Mouse (Mus musculus) neural tube, embryonic 11.5 days (tissue): ENCODE data around the gene Lix1. TPM values are rescaled to one million over a fixed set of nuclear protein-coding genes. Genes with fewer than 3 reads are reported as not detected.

Experiments used
- ATAC-seq: fragments of 200-750 bp; cut with Nextera tagmentation; 2 replicates; pipeline ENCODE4 v1.8.0; 2017; ENCODE audit warnings: moderate number of reproducible peaks, mild to moderate bottlenecking, moderate TSS enrichment, moderate library complexity; ENCODE audit not compliant: insufficient read depth, low FRiP score, low TSS enrichment
- DNase-seq: peaks from one replicate; pipeline ENCODE4 v3.0.0-alpha.2; 2015; ENCODE audit warnings: low spot score
- H3K27ac ChIP-seq: fragments of 300-500 bp; sonication (generic); 2 replicates; pipeline ENCODE4 v1.5.1; 2014; ENCODE audit warnings: low read depth, mild to moderate bottlenecking, low read length
- H3K27me3 ChIP-seq: fragments of 300-500 bp; sonication (generic); 2 replicates; pipeline ENCODE4 v1.6.1; 2014; ENCODE audit warnings: mild to moderate bottlenecking, low read length, mixed read lengths; ENCODE audit not compliant: control insufficient read depth, insufficient read depth
- H3K36me3 ChIP-seq: fragments of 300-500 bp; sonication (generic); 2 replicates; pipeline ENCODE4 v1.6.1; 2014; ENCODE audit warnings: mild to moderate bottlenecking, low read length, moderate library complexity, mixed read lengths; ENCODE audit not compliant: control insufficient read depth, insufficient read depth
- H3K4me1 ChIP-seq: fragments of 300-500 bp; sonication (generic); 2 replicates; pipeline ENCODE4 v1.6.1; 2014; ENCODE audit warnings: low read length, mixed read lengths; ENCODE audit not compliant: control insufficient read depth, insufficient read depth
- H3K4me2 ChIP-seq: fragments of 300-500 bp; sonication (generic); 2 replicates; pipeline ENCODE4 v1.6.1; 2014; ENCODE audit warnings: low read depth, mild to moderate bottlenecking, moderate library complexity
- H3K4me3 ChIP-seq: fragments of 300-500 bp; sonication (generic); 2 replicates; pipeline ENCODE4 v1.5.1; 2014; ENCODE audit warnings: low read depth, low read length
- H3K9ac ChIP-seq: fragments of 300-500 bp; sonication (generic); 2 replicates; pipeline ENCODE4 v1.6.1; 2014; ENCODE audit warnings: mild to moderate bottlenecking, low read length
- H3K9me3 ChIP-seq: fragments of 300-500 bp; sonication (generic); 2 replicates; pipeline ENCODE4 v1.6.1; 2016; ENCODE audit warnings: low read length; ENCODE audit not compliant: control insufficient read depth
- whole genome bisulfite sequencing: fragments of 180-500 bp; shearing (Covaris S2); extraction: QIAGEN DNeasy Blood & Tissue Kit; methylation state at CpG from one replicate; pipeline ENCODE4 v1.1.7; 2014; 5-methylcytosine and 5-hydroxymethylcytosine counted together
- polyA plus RNA-seq: library from polyadenylated mRNA; unstranded; fragments of >200 nt; fragmentation: Nextera tagmentation; extraction: Ambion mirVana; gene quantifications from 2 replicates; pipeline ENCODE4 v1.2.1, GENCODE M21; 2014

Lix1 gene
- polyA plus RNA-seq, 1 experiment from 2014 or later: 12.4 TPM

- H3K9me3 ChIP-seq: no peaks in the 10 kb centered on the region
- no peak overlapping the region for H3K27ac ChIP-seq
- ATAC-seq: no peak
- no peaks in the 10 kb centered on the region for H3K27me3 ChIP-seq
- H3K4me1 ChIP-seq: no peaks in the 10 kb centered on the region
- DNase-seq: no peak
- no peak overlapping the region for H3K9ac ChIP-seq
- no peaks in the 10 kb centered on the region; the same call in 1 of the 2 replicates for H3K36me3 ChIP-seq
- no peak overlapping the region for H3K4me2 ChIP-seq
- no peak overlapping the region for H3K4me3 ChIP-seq
- WGBS: 67% methylated on average over 7 of the region's 7 CpGs
Measured at GRCm38 (mm10) chr17:17392863-17393262, 9.6 kb upstream of the Lix1 start.

GRCm38 (mm10) chr17:17393300-17393699 lies 9.2 kb upstream of the Lix1 start:
- Histone ChIP-seq H3K9me3 (no peaks in the 10 kb centered on the region), H3K36me3 (no peaks in the 10 kb centered on the region; the same call in 1 of the 2 replicates), H3K27me3 (no peaks in the 10 kb centered on the region), H3K27ac (no peak overlapping the region), H3K4me3 (no peak overlapping the region), H3K4me2 (no peak overlapping the region), H3K4me1 (no peaks in the 10 kb centered on the region), H3K9ac (no peak overlapping the region)
- ATAC-seq (no peak), DNase-seq (no peak)
- 93% methylated on average over 6 of the region's 6 CpGs for WGBS

GRCm38 (mm10) chr17:17394336-17394735 lies 8.1 kb upstream of the Lix1 start:
- DNase-seq (peak; percentile 69), ATAC-seq (no peak)
- H3K27ac ChIP-seq: no peak overlapping the region
- WGBS: 45% methylated on average over 4 of the region's 4 CpGs
- H3K9me3 ChIP-seq: no peaks in the 10 kb centered on the region
- no peaks in the 10 kb centered on the region for H3K4me1 ChIP-seq
- H3K27me3 ChIP-seq: no peaks in the 10 kb centered on the region
- no peak overlapping the region for H3K4me2 ChIP-seq
- no peak overlapping the region for H3K4me3 ChIP-seq
- H3K36me3 ChIP-seq: no peaks in the 10 kb centered on the region; the same call in 1 of the 2 replicates
- H3K9ac ChIP-seq: no peak overlapping the region

GRCm38 (mm10) chr17:17396869-17397268 lies 5.6 kb upstream of the Lix1 start:
- no peak overlapping the region for H3K27ac ChIP-seq
- no peak overlapping the region for H3K4me3 ChIP-seq
- H3K9ac ChIP-seq: no peak overlapping the region
- H3K9me3 ChIP-seq: no peaks in the 10 kb centered on the region
- no peaks in the 10 kb centered on the region for H3K4me1 ChIP-seq
- 34% methylated on average over 1 of the region's 1 CpGs for WGBS
- H3K36me3 ChIP-seq: no peaks in the 10 kb centered on the region
- no peak for DNase-seq
- no peaks in the 10 kb centered on the region for H3K27me3 ChIP-seq
- ATAC-seq: no peak
- no peak overlapping the region for H3K4me2 ChIP-seq

- H3K4me1 ChIP-seq: no peaks in the 10 kb centered on the region
- DNase-seq (no peak), ATAC-seq (no peak)
- no peaks in the 10 kb centered on the region for H3K27me3 ChIP-seq
- no peak overlapping the region for H3K4me3 ChIP-seq
- no peak overlapping the region for H3K27ac ChIP-seq
- H3K4me2 ChIP-seq: no peak overlapping the region
- 76% methylated on average over 2 of the region's 2 CpGs for WGBS
- H3K9ac ChIP-seq: no peak overlapping the region
- no peaks in the 10 kb centered on the region for H3K9me3 ChIP-seq
- H3K36me3 ChIP-seq: no peaks in the 10 kb centered on the region
Measured at GRCm38 (mm10) chr17:17398664-17399063, 3.8 kb upstream of the Lix1 start.

GRCm38 (mm10) chr17:17403038-17403437 lies 566 bp downstream of the Lix1 start:
- Histone ChIP-seq H3K9me3 (no peaks in the 10 kb centered on the region), H3K4me2 (0 out of 2 replicates have a peak overlapping the region, but pooled peaks have one; percentile 21), H3K36me3 (no peaks in the 10 kb centered on the region), H3K4me3 (0 out of 2 replicates have a peak overlapping the region, but pooled peaks have one; percentile 6), H3K4me1 (no peaks in the 10 kb centered on the region), H3K9ac (no peak overlapping the region), H3K27ac (no peak overlapping the region), H3K27me3 (no peaks in the 10 kb centered on the region)
- no peak for ATAC-seq
- 49% methylated on average over 5 of the region's 5 CpGs for WGBS
- no peak for DNase-seq

- no peak overlapping the region for H3K27ac ChIP-seq
- no peak overlapping the region for H3K4me3 ChIP-seq
- DNase-seq (no peak), ATAC-seq (no peak)
- no peak overlapping the region for H3K4me2 ChIP-seq
- H3K9me3 ChIP-seq: no peaks in the 10 kb centered on the region
- H3K4me1 ChIP-seq: no peaks in the 10 kb centered on the region
- H3K36me3 ChIP-seq: no peaks in the 10 kb centered on the region
- H3K9ac ChIP-seq: no peak overlapping the region
- no peaks in the 10 kb centered on the region for H3K27me3 ChIP-seq
- WGBS: 32% methylated on average over 3 of the region's 3 CpGs
Measured at GRCm38 (mm10) chr17:17403578-17404112, 1.2 kb downstream of the Lix1 start.

- H3K4me2 ChIP-seq: no peak overlapping the region
Measured at GRCm38 (mm10) chr17:17404811-17405544, 2.5 kb downstream of the Lix1 start.

GRCm38 (mm10) chr17:17405606-17406005 lies 3.1 kb downstream of the Lix1 start:
- no peak overlapping the region for H3K4me2 ChIP-seq
- H3K27me3 ChIP-seq: no peaks in the 10 kb centered on the region
- WGBS: 47% methylated on average over 1 of the region's 1 CpGs
- ATAC-seq (no peak), DNase-seq (no peak)
- no peak overlapping the region for H3K4me3 ChIP-seq
- no peak overlapping the region for H3K27ac ChIP-seq
- no peaks in the 10 kb centered on the region for H3K36me3 ChIP-seq
- H3K9ac ChIP-seq: no peak overlapping the region
- no peaks in the 10 kb centered on the region for H3K4me1 ChIP-seq
- H3K9me3 ChIP-seq: no peaks in the 10 kb centered on the region

More at GRCm38 (mm10) chr17:17404811-17405544, 2.5 kb downstream of the Lix1 start:
- no peaks in the 10 kb centered on the region for H3K36me3 ChIP-seq
- no peaks in the 10 kb centered on the region for H3K9me3 ChIP-seq
- H3K9ac ChIP-seq: no peak overlapping the region
- no peak overlapping the region for H3K4me3 ChIP-seq
- WGBS: 31% methylated on average over 8 of the region's 8 CpGs
- H3K27ac ChIP-seq: no peak overlapping the region
- no peaks in the 10 kb centered on the region for H3K4me1 ChIP-seq
- DNase-seq (no peak), ATAC-seq (no peak)
- H3K27me3 ChIP-seq: no peaks in the 10 kb centered on the region
